Mouse (Mus musculus) brain, embryonic 14.5 days (tissue): ENCODE data around the gene Pitpnm2.

ENCODE experiments used
- CTCF ChIP-seq: fragments of 200-500 bp; IDR thresholded peaks from 2 replicates; pipeline ENCODE4 v1.5.1; 2012; ENCODE audit warnings: inconsistent platforms, mild to moderate bottlenecking, moderate library complexity, borderline replicate concordance; ENCODE audit not compliant: insufficient read depth, insufficient read length; ENCODE audit errors: extremely low read depth
- POLR2A ChIP-seq: fragments of 200-500 bp; IDR thresholded peaks from 2 replicates; pipeline ENCODE4 v1.6.1; 2012; ENCODE audit warnings: mild to moderate bottlenecking, inconsistent platforms, borderline replicate concordance; ENCODE audit not compliant: poor library complexity, insufficient read depth, insufficient read length, severe bottlenecking; ENCODE audit errors: extremely low read depth

GRCm38 (mm10) chr5:124103020-124103419 lies 146.5 kb downstream of the Pitpnm2 start:
- TF ChIP-seq POLR2A (no peak), CTCF (no peak)
